Mouse (Mus musculus) left cerebral cortex, postnatal 36 days (tissue): ENCODE results near the gene Ccdc191. TPM values are rescaled to one million over a fixed set of nuclear protein-coding genes. Genes with fewer than 3 reads are reported as not detected.

Source experiments
- DNase-seq, 2 experiments: peaks; one replicate each; pipeline ENCODE4 v3.0.0; 2021 to 2022; ENCODE audit warnings: low spot score in 2 of 2, mixed read lengths in 1 of 2
- intact Hi-C: fragments of 180-260 bp; cut with DNase I; formaldehyde crosslinking; loops from one replicate; pipeline ENCODE4 v1.15.1; 2025
- microRNA-seq: library from miRNA; unstranded; fragments of <30 nt; microRNA quantifications from one replicate; pipeline ENCODE4 v1.2.0, GENCODE M21; 2022
- total RNA-seq, 2 experiments: library from RNA; stranded (reverse); gene quantifications; 2 replicates each; pipeline ENCODE4 v1.2.3; 2021

Ccdc191 gene
- total RNA-seq, 2 experiments from 2014 or later, result 4.8 to 5.2 TPM

- intact Hi-C loops, result no loop called here
- no peak for DNase-seq
These were observed 83.5 kb downstream of the Ccdc191 start for GRCm38 (mm10) chr16:43973147-43973546.

GRCm38 (mm10) chr16:43973606-43974220 is 84.1 kb downstream of the Ccdc191 start:
- DNase-seq, result no peak
- intact Hi-C loops, result no loop called here

GRCm38 (mm10) chr16:43979010-43979327 is 89.4 kb downstream of the Ccdc191 start:
- DNase-seq, result no peak
- intact Hi-C loops, result loop anchor here (5.0 kb wide), 1 partner anchor 87 kb away; no protein-coding TSS in a partner anchor

GRCm38 (mm10) chr16:43979328-43980109 is 89.9 kb downstream of the Ccdc191 start, which contains the start of gene Zdhhc23:
Gene Zdhhc23 (minus strand): TSS chr16:43979791.
- intact Hi-C loops, result loop anchor here (5.0 kb wide), 1 partner anchor 87 kb away; no protein-coding TSS in a partner anchor
- DNase-seq, result peak; percentile 35 to 57

- intact Hi-C loops, result no loop called here
These were observed 90.6 kb downstream of the Ccdc191 start for GRCm38 (mm10) chr16:43980110-43980609.

GRCm38 (mm10) chr16:43986299-43986698 is 96.7 kb downstream of the Ccdc191 start:
- intact Hi-C loops, result no loop called here
- DNase-seq, result no peak

More at GRCm38 (mm10) chr16:43980110-43980609, 90.6 kb downstream of the Ccdc191 start:
- peak in 1 of 2 experiments; percentile 37 for DNase-seq

- no peak for DNase-seq
- intact Hi-C loops, result no loop called here
These were observed 105.0 kb downstream of the Ccdc191 start for GRCm38 (mm10) chr16:43994623-43995022.

GRCm38 (mm10) chr16:43999111-43999510 is 109.5 kb downstream of the Ccdc191 start:
- no peak for DNase-seq
- intact Hi-C loops, result no loop called here

GRCm38 (mm10) chr16:43999541-43999940 is 109.9 kb downstream of the Ccdc191 start:
- DNase-seq, result no peak
- intact Hi-C loops, result no loop called here

GRCm38 (mm10) chr16:44002086-44002485 is 112.5 kb downstream of the Ccdc191 start:
- intact Hi-C loops, result no loop called here
- DNase-seq, result no peak

- no peak for DNase-seq
- intact Hi-C loops, result no loop called here
These were observed 121.4 kb downstream of the Ccdc191 start for GRCm38 (mm10) chr16:44011010-44011409.

Small RNA genes lying within 50 kb of the gene (microRNA-seq; reads per million reads assigned to microRNA genes)
- not detected for gene Mir3470b

Other genes with a start within 250 kb of the Ccdc191 start
- gene Tigit, start 225.7 kb upstream of the Ccdc191 start, total RNA-seq, result not detected
- 1 to 10 TPM in 1 of 2 experiments, not detected in 1; 2.6 TPM for gene Drd3, start 135.8 kb upstream of the Ccdc191 start, total RNA-seq
- gene Qtrt2, start 37.0 kb downstream of the Ccdc191 start, total RNA-seq, result 10 to 100 TPM; 17.9 to 29.7 TPM
- gene Zdhhc23, start 90.0 kb downstream of the Ccdc191 start, total RNA-seq, result 10 to 100 TPM; 24.8 to 27.0 TPM
- 1 to 10 TPM; 1.3 TPM for gene Gramd1c, start 173.5 kb downstream of the Ccdc191 start, total RNA-seq
- 100 to 1,000 TPM; 437 to 470 TPM for gene Atp6v1a, start 249.9 kb downstream of the Ccdc191 start, total RNA-seq